Mouse (Mus musculus): ENCODE data around the gene Tcf20. TPM values are rescaled to one million over a fixed set of nuclear protein-coding genes. Genes with fewer than 3 reads are reported as not detected.
A peak's percentile ranks its signal among the peaks of the same experiment; 100 is the strongest.
"Not testable (repeated sequence)": the region's sequence is repeated elsewhere in the genome, so short reads cannot be mapped to it uniquely, and the experiment has no call there.

Tcf20 gene
- total RNA-seq, 2 experiments from 2014 or later = 123 to 128 TPM

DNA sequence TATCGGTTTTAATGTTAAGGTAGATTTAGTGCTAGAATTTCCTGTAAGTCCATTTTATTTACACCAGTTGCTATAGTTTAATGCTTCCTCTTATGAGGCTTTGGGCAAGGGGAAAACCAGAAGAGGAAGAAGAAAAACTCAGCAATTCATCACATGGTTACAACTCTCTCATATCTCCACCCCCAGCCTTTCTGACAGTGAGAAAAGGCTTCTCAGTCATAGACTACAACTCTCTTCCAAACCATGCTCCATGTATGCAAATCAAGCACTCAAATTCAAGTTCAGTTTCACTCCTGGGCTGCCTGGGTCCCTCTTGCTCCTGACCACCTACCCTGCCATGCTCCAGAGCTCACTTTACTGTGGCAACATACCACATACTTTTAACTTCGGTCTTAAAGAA is 99.2 kb downstream of the Tcf20 start:
- intact Hi-C loops (cut with DNase I) = no loop called here
- no peak for DNase-seq (ENCODE audit: extremely low spot score in 1 of 2, low spot score in 2 of 2)

GRCm38 (mm10) chr15:82877309-82877708 is 110.4 kb downstream of the Tcf20 start:
- intact Hi-C loops (cut with DNase I) = no loop called here
- DNase-seq (ENCODE audit: extremely low spot score in 1 of 2, low spot score in 2 of 2) = no peak

DNA sequence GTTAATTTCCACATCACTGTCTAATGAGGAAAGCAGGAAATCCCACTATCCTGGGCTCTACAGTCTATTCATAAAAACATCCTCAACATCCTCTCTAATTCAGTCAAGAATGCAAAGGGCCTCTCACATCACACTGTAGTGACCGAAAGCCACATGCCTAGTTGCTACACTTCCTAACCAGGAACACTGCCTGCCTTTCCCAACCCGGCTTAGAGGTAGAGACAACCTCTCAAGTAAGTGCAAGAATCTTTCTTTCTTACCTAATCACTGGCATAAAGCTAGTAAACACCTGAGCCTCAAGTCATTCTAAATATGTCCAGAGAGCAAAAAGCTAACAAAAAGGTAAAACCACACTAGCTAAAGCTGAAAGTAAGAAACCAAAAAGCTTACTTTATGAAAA is 110.8 kb downstream of the Tcf20 start:
- no peak for DNase-seq (ENCODE audit: extremely low spot score in 1 of 2, low spot score in 2 of 2)
- intact Hi-C loops (cut with DNase I) = no loop called here

DNA sequence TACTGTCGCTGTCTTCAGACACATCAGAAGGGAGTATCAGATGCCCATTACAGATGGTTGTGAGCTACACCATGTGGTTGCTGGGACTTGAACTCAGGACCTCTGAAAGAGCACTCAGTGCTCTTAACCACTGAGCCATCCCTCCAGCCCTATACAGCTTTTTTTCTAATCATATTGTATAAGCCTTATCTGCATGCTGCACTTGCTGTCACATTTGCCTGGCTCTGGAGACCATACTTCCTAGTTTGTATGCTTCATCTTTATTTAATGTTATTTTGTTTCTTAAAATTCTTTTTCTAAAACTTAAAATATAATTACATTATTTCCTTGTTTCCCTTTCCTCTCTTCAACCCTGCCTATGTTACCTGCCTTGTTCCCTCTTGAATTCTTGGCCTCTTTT is 115.6 kb downstream of the Tcf20 start:
- intact Hi-C loops (cut with DNase I) = no loop called here
- DNase-seq (ENCODE audit: extremely low spot score in 1 of 2, low spot score in 2 of 2) = no peak

DNA sequence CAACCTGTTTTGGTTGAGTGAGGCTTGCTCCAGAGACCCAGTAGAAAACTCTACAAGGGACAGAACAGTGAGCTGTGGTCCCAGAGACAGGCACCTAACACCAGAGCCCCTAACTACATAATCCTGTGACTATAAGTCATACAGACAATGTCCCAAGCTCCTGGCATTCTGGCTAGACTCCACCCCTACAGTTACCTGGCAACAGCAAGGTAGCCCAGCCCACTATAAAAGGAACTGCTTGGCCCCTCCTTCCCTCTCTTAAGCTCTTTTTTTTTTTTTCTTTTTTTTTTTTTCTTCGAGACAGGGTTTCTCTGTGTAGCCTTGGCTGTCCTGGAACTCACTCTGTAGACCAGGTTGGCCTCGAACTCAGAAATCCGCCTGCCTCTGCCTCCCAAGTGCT is 121.4 kb downstream of the Tcf20 start:
- DNase-seq (ENCODE audit: extremely low spot score in 1 of 2, low spot score in 2 of 2); intact Hi-C loops (cut with DNase I): not testable (repeated sequence)

DNA sequence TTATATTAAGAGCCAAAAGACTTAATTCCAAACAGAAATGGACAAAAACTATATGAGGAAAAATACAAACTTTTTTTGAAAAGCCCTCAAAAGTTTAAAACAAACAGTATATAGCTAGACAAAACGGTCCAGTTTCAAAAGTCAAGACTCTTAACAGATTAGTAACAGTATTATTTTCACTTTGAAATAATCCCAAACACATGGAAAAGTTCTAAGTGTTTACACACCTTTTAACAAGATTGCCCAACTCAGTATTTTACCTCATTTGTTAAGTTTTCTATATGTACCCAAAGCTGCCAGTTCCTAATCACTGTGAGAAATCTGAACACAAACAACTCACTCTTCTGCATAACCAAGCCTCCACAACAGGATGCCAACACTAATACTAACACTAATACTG is 124.0 kb downstream of the Tcf20 start:
- DNase-seq (ENCODE audit: extremely low spot score in 1 of 2, low spot score in 2 of 2) = no peak
- intact Hi-C loops (cut with DNase I) = no loop called here

GRCm38 (mm10) chr15:82856652-82857378 is 130.9 kb downstream of the Tcf20 start:
- intact Hi-C loops (cut with DNase I) = no loop called here
- DNase-seq (ENCODE audit: extremely low spot score in 1 of 2, low spot score in 2 of 2) = no peak

- intact Hi-C loops (cut with DNase I) = no loop called here
- no peak for DNase-seq (ENCODE audit: extremely low spot score in 1 of 2, low spot score in 2 of 2)
Measured at GRCm38 (mm10) chr15:82856065-82856464, 131.6 kb downstream of the Tcf20 start.

GRCm38 (mm10) chr15:82839146-82839545 is 148.5 kb downstream of the Tcf20 start:
- intact Hi-C loops (cut with DNase I) = no loop called here
- DNase-seq (ENCODE audit: extremely low spot score in 1 of 2, low spot score in 2 of 2) = no peak

DNA sequence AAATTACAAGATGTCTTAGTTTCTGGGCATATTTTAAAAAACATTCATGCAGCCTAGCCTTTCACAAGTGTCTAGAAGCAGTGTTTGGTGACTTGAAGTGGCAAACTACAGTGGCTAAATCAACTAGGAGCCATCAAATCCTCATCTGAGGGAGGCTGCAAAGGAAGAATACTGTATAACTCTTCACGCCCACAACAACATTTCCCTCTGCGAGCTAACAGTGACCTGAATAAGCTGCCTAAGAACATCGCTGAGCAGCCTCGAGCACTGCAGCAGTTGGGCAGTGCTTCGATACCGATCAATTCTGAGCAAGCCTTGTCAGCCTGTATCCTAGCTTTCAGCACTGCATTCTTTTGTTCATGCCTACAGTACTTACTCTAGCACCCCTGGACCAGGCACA is 157.8 kb downstream of the Tcf20 start:
- no peak for DNase-seq (ENCODE audit: extremely low spot score in 1 of 2, low spot score in 2 of 2)

DNA sequence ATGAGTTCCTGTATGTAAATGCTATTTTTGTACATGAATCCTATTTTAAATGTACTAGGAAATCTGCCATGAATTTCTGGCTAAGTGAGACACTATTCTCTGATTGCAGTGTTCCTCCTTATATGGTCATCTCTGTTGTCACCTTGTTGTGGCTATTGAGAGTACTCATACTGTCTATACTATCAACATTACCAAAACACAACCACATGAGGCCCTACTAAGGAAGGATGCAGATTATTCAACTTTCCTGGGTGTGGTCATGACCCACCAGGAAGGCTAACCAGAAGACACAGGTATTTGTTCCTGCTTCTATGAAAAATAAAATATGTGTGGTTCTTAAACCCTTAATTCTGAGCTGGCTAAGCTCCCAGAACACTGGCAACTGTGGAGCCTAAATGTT is 161.8 kb downstream of the Tcf20 start:
- intact Hi-C loops (cut with DNase I) = no loop called here
- no peak for DNase-seq (ENCODE audit: extremely low spot score in 1 of 2, low spot score in 2 of 2)

More for the DNA sequence above, 157.8 kb downstream of the Tcf20 start:
- intact Hi-C loops (cut with DNase I) = no loop called here

GRCm38 (mm10) chr15:82822347-82822746 is 165.3 kb downstream of the Tcf20 start:
- no peak for DNase-seq (ENCODE audit: extremely low spot score in 1 of 2, low spot score in 2 of 2)
- intact Hi-C loops (cut with DNase I) = no loop called here

GRCm38 (mm10) chr15:82821657-82822056 is 166.0 kb downstream of the Tcf20 start:
- intact Hi-C loops (cut with DNase I) = no loop called here

DNA sequence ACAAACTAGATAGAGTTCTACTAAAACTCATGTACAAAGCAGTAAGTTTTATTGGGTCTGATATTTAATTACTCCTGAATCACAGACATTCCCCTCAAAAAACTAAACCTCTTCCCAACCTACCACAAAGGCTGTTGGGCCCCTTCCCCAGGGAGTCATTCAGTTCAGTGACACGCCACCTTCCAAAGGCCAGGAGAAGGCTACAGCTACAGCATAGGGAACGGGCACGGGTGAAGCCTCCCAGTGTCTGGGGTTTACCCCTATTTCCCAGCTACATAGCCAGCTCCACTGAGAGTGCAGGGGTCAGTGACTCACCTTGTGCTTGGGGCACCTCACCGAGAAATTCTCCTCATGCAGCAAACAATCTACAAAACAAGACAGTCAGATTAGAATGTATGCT is 172.4 kb downstream of the Tcf20 start:
- intact Hi-C loops (cut with DNase I) = loop anchor here (2.0 kb wide), 1 partner anchor 224 kb away; no protein-coding TSS in a partner anchor
- no peak for DNase-seq (ENCODE audit: extremely low spot score in 1 of 2, low spot score in 2 of 2)

More at GRCm38 (mm10) chr15:82821657-82822056, 166.0 kb downstream of the Tcf20 start:
- no peak for DNase-seq (ENCODE audit: extremely low spot score in 1 of 2, low spot score in 2 of 2)

GRCm38 (mm10) chr15:82814806-82815205 is 172.9 kb downstream of the Tcf20 start:
- peak in 1 of 2 experiments; percentile 59 for DNase-seq (ENCODE audit: extremely low spot score in 1 of 2, low spot score in 2 of 2)
- intact Hi-C loops (cut with DNase I) = loop anchor here (2.0 kb wide), 1 partner anchor 224 kb away; no protein-coding TSS in a partner anchor

GRCm38 (mm10) chr15:82814321-82814720 is 173.4 kb downstream of the Tcf20 start:
- intact Hi-C loops (cut with DNase I) = loop anchor here (2.0 kb wide), 1 partner anchor 224 kb away; no protein-coding TSS in a partner anchor
- no peak for DNase-seq (ENCODE audit: extremely low spot score in 1 of 2, low spot score in 2 of 2)

DNA sequence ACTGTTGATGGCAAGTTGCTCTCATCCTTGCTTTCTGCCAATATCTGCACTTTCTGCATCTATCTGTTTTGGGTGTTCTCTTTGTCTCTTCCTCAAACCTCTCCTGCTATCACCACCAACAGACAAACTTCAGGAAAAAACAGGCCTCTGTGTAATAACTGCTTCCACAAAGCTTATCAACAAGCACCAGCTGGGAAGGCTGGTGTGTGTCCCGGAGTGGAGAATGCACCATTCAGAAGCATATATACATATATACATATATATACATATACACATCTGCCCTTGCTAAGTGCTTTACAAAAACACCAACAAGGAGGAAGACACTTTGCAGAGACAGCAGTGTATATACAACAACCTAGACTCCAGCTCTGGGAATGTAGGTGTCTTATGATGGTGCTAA is 177.1 kb downstream of the Tcf20 start:
- intact Hi-C loops (cut with DNase I) = no loop called here

GRCm38 (mm10) chr15:82809511-82809910 is 178.2 kb downstream of the Tcf20 start:
- peak in 1 of 2 experiments; percentile 40 for DNase-seq (ENCODE audit: extremely low spot score in 1 of 2, low spot score in 2 of 2)
- intact Hi-C loops (cut with DNase I) = loop anchor here (5.0 kb wide), 1 partner anchor 88 kb away; no protein-coding TSS in a partner anchor

More for the DNA sequence above, 177.1 kb downstream of the Tcf20 start:
- no peak for DNase-seq (ENCODE audit: extremely low spot score in 1 of 2, low spot score in 2 of 2)

DNA sequence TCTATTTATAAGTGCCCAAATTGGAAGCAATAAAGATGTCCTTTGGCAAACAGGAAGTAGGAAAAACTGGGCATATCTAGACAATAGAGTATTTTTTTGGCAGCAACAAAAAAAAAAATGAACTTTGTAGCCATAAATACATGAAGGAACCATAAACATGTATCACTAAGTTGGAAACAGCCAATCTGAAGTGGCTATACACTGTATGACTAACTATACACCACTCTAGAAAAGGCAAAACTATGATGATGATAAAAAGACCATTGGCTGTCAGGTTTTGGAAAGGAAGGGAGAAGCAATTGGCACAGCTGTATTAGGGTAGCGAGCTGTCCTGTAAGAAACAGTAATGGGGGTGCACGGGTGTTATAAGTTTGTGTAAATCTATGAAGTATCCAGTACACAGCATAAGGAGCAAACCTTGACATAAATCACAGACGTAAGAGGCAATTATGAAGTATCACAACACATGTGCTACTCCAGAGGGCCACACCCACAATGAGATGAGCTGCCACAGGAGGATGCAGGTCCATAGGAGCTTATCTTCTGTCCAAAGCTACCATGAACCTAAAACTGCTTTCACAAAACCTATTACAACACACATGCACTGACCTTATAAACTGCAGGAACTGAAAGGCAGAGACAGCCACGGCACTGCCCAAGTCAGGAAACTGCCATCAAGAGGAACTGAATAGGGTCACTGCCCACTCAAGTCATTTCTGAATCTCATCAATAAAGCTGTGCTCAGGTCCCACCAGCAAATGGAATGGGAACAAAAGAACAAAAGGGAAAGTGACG is 180.5 kb downstream of the Tcf20 start:
- no peak for DNase-seq (ENCODE audit: extremely low spot score in 1 of 2, low spot score in 2 of 2)
- intact Hi-C loops (cut with DNase I) = loop anchor here (5.0 kb wide), 1 partner anchor 90 kb away; no protein-coding TSS in a partner anchor

Measured in left cerebral cortex, postnatal 10 days (tissue).